Mouse (Mus musculus) kidney, postnatal 25 days (tissue): ENCODE data around the gene Pnp2.
A peak's percentile ranks its signal among the peaks of the same experiment; 100 is the strongest.
"Not testable (repeated sequence)": the region's sequence is repeated elsewhere in the genome, so short reads cannot be mapped to it uniquely, and the experiment has no call there.

Experiments
- DNase-seq, 2 experiments: peaks; one replicate each; pipeline ENCODE4 v3.0.0; 2021; ENCODE audit warnings: mixed read lengths in 2 of 2

Pnp2 gene

DNA sequence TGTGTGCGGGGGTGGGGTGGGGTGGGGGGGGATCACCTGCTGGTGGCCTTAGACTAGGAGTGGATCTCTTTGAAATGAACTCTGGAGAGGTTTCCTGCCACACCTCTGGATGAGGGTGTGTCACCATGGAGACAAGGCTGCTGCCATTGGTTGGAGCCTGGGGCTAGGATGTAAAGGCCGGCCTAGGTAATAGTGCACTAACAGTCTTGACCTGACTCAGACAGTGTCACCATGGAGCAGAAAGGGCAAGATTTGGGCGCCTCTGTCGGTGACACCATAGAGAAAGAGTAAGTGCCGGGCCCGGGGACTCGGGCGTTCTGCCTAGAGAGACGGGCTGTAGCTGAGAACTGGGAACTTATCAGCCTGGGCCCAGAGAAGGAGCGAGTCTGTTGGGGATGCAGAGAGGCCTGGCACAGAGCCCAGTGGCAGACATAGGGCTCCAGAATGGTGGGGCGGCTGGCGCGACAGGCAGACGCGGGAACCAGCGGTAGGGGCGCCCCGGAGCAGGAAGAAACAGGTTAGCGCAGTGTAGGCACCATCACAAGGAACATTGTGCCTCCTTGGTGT, at the start of gene Pnp2:
TSS of gene Pnp2 (plus strand) at position 51 of the 567 bp plus-strand sequence.
- DNase-seq: peak; percentile 56 to 73

DNA sequence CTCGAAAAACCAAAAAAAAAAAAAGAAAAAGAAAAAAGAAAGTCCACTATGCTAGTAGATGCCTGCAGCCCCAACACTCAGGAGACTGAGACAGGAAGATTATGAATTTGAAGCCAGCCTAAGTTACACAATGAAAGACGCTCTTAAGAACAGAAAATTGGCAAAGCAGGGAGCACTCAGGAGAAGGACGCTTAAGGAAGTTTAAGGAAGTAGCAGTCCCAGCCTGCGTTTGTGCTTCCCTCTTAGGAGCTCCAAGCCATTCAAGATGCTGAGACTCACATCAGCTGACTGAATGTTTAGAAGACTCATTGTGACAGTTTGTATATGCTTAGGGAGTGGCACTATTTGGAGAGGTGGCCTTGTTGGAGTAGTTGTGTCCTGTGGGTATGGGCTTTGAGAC, 47.7 kb upstream of the Pnp2 start:
- no peak for DNase-seq

DNA sequence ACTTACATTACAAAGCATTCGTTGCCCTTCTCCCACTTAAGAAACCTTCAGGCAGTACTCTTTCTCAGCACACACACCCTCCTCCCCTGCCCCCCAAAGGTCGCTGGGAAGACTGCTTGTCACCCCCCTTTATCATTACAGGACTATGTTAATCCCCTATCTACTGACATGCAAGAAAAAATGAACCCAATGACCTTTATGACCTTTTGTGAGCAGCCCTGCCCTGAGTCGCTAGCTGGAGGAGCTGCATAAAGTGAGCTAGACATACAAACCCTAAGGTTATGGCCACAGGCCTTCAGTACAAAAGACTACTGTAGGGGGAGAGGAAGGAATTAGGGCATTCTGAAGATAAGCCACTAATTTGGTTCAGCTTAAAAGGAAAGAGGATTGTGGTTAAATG, 44.4 kb upstream of the Pnp2 start:
- no peak for DNase-seq

- not testable (repeated sequence) for DNase-seq
These were observed 32.4 kb upstream of the Pnp2 start for GRCm38 (mm10) chr14:50923437-50923836.

DNA sequence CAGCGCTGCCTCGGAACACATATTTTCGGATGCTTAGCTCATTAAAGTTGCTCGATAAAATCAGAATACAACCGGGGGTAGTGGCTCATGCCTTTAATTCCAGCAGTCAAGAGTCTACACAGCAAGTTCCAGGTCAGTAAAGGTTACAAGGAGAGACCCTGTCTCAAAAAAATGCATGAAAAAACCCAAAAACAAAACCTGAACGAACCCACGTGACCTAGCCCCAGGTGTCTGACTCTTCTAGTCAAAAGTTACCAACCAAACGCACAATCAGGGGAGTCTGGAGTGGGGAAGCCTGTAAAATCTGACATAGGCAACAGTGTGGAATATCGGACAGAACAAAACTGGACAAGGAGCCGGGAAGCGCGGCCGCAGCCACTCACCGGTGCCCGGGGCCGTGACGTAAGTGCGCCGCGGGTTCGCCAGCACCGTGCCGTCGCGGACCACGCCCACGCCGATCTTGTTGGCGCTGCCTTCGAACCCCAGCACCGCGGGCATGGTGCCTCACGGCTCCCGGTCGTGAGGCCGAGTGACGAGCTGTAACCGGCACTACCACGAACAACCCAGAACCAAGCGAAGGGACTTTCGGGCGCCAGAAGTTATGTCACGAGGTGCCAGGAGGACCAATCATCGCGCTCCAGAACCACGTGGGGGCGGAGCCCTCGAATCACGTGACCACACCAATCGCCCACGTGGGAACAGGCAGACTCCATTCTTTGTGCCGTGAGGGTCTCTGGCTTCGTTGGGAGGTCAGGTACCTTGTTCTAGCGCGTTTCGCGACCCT, 31.3 kb upstream of the Pnp2 start, which contains the start of the genes Osgep and Apex1:
TSS of gene Osgep (minus strand) at position 613 of the 784 bp plus-strand sequence.
TSS of gene Apex1 (plus strand) at position 688 of the 784 bp plus-strand sequence.
- peak; percentile 98 for DNase-seq

DNA sequence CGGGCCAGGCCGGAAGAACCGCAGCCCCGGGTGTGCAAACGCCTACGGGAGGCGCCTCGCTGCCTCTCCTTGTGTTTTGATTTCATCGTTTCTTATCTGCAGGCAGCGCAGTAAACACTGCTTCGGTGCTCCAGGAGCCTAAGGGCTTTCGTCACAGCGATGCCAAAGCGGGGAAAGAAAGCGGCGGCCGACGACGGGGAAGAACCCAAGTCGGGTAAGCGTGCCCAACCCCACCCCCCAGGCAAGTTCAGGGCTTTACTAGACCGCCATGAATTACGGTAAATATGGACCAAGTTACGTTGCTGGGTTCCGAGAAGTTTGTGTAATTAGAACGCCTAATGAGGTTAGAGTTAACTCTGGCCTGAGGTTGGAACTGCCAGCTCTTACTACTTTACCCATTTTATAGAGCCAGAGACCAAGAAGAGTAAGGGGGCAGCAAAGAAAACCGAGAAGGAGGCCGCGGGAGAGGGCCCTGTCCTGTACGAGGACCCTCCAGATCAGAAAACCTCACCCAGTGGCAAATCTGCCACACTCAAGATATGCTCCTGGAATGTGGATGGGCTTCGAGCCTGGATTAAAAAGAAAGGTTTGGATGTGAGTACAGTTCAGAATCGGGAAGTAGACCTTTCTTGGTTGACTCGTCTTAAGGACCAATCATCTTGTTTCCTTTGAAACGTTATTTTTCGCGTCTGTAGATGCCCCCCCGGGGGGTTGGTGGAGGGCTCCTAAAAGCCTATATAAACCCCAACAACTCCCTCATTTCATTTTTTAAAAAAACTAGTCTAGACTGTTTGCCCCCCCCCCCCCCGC, 30.5 kb upstream of the Pnp2 start:
- no peak for DNase-seq

DNA sequence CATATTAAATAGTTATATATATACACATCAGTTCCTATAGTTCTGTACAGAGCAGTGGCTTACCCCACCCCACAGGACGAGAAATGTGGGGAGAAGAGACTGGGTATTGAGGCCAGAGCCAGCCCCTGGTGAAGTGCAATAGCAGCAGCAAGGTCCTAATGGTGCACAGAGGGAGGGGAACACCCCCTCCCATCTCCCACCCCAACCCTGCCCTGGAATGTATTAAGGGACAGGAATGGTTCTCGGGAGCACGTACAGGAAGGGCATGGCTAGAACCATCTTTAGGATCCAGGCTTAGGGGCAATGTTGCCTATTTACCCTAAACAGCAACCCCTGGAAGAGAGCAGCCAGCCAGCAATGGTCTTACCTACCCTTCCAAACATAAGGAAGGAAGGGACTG, 28.4 kb upstream of the Pnp2 start:
- DNase-seq: no peak

- no peak for DNase-seq
These were observed 25.8 kb upstream of the Pnp2 start for GRCm38 (mm10) chr14:50929951-50930350.

- DNase-seq: peak; percentile 75 to 92
These were observed 25.4 kb upstream of the Pnp2 start for GRCm38 (mm10) chr14:50930377-50930753.

DNA sequence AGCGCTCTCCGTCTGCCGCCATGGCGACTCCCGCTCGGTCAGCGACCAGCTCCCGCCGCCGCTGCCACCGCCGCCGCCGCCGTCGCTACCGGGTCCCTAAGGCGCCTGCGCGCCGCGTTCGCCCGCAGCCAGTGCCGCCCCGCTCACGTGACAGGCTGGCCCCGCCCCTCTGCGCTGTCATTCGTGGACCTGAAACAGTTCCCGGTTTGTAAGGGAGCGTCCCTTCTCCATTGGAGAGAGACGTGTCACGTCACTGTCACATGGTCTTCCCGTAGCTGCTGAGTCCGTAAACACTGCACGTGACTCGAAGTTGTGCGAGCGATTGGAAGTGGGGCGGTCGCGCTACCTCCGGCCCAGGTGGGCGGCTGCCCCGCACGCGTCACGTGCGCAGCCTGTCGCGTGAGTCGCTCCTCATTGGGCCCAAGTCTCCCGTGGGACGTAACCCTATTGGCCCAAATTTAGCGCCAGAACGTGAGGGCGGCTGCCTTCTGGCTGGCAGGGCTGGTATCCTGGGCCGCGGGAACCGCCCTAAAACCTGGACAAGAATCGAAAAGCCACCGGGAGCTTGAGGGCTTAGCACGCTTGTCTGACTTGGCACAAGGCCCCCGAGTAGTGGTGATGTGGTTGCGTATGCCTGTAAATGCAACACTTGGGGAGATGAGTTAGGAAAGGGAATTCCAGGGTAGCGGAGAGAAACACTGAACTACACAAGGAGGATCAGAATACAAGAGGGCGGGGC, 24.9 kb upstream of the Pnp2 start, which contains the start of the genes Pip4p1 and Pnp:
TSS of gene Pip4p1 (minus strand) at position 103 of the 739 bp plus-strand sequence.
TSS of gene Pnp (plus strand) at position 329 of the 739 bp plus-strand sequence.
- peak; percentile 99 to 100 for DNase-seq

- DNase-seq: no peak
These were observed 24.2 kb upstream of the Pnp2 start for GRCm38 (mm10) chr14:50931493-50932020.

GRCm38 (mm10) chr14:50936649-50937048, 19.1 kb upstream of the Pnp2 start:
- DNase-seq: no peak

DNA sequence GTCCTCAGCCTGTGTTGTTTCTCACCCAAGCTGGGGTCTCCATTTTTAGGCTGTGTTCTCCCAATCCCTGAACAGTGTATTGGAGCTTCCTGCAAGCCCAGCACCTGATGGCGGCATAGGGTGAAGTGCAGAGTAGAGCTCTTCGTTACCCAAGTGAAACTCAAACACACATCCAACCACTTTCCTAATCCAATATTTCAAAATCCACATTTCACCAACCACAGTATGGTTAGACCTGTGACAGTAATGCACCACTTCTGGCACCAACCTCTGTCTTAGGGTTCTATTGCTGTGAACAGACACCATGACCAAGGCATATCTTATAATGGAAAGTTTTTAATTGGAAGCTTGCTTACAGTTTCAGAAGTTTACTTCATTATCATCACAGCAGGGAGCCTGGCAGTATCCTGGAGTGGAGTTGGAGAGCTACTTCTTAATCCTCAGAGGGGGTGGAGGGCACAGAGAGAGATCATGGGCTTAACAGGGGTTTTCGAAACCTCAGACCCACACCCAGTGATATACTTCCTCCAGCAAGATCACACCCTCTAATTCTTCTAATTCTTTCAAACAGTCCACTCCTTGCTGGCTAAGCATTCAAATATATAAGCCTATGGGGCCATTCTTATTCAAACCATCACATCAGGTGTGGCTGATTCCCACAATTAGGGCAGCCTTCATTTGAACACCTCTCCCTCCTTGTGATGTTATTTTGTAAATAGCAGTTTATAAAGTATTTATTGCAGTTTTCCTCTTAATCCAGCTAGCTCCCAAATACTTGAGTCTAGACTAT, 17.5 kb upstream of the Pnp2 start:
- no peak for DNase-seq

DNA sequence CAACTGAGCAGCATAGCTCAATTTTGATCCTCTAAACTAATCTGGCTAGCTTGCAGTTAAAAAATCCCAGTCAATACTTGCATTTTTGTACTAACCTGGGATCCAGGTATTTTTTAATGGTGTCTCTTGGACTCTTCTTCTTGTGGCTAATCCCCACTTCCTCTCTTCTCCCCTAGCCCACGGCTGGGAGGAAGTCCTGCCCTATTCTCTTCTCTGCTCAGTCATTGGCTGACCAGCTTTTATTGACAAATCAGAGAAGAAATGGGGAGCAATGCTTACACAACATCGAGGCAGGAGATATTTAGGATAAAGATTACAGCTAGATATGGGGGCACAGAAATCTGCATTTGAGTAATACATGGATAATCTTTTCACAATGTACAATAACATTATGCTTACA, 16.9 kb upstream of the Pnp2 start:
- no peak for DNase-seq

GRCm38 (mm10) chr14:50943932-50944667, 11.7 kb upstream of the Pnp2 start, which contains the start of gene Gm49342:
TSS of gene Gm49342 (plus strand) at chr14:50944517.
- peak; percentile 96 to 98 for DNase-seq

DNA sequence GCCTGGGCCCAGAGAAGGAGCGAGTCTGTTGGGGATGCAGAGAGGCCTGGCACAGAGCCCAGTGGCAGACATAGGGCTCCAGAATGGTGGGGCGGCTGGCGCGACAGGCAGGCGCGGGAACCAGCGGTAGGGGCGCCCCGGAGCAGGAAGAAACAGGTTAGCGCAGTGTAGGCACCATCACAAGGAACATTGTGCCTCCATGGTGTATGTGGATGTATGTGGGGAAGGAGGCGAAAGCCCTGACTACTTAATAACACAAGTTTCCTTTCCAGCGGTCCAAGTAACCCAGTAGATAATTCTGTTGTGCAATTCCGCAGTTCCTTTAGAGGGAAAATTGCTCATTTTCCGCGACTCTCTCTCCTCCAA, 11.1 kb upstream of the Pnp2 start:
- DNase-seq: not testable (repeated sequence)

- not testable (repeated sequence) for DNase-seq
These were observed 10.7 kb upstream of the Pnp2 start for GRCm38 (mm10) chr14:50945081-50945480.

DNA sequence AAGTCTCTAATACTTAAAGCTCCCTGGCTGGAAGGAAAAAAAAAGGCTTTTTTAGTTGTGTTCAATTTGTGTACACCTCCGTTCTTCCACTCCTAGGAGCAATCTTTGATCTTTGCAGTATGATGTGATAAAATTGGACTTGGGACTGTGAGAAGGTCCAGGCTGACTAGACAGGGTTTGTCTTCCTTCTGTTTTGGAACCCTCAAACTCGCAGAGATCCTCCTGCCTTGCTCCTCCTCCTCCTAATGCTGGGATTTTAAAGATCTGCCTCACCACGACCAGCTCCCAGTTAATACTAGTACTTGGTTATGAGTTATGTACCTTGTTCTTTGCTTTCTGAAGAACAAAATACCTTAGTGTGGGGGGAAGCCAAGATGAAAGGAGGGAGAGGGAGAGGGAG, 10.3 kb upstream of the Pnp2 start:
- DNase-seq: not testable (repeated sequence)

DNA sequence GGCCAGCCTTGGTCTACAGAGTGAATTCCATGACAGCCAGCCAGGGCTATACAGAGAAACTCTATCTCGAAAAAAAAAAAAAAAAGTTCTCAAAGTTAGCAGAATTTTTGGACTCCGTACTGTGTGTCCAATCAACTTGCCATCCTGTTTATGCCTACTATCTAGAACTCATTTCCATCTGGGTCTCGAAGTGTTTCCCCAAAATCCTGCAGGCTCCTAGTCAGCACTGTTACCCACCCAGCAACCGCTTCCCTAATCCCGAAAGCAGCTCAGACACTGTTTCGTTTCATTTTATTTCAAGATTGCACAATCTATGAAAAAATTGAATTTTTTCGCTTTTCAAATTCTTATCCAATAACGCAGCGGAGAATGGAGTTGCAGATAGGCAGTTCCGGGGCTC, 305 bp upstream of the Pnp2 start:
- DNase-seq: no peak

GRCm38 (mm10) chr14:50956724-50957123, 932 bp downstream of the Pnp2 start:
- DNase-seq: not testable (repeated sequence)

DNA sequence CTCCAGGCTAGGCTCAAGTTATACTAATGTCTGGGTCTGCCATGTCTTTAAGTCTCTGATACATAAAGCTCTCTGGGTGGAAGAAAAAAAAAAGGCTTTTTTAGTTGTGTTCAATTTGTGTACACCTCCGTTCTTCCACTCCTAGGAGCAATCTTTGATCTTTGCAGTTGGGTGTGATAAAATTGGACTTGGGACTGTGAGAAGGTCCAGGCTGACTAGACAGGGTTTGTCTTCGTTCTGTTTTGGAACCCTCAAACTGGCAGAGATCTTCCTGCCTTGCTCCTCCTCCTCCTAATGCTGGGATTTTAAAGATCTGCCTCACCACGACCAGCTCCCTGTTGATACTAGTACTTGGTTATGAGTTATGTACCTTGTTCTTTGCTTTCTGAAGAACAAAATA, 1.4 kb downstream of the Pnp2 start:
- not testable (repeated sequence) for DNase-seq
